Mouse (Mus musculus): ENCODE results near the gene 1700001P01Rik. TPM values are rescaled to one million over a fixed set of nuclear protein-coding genes. Genes with fewer than 3 reads are reported as not detected.

Gene 1700001P01Rik
- polyA plus RNA-seq, 1 experiment = not detected

DNA sequence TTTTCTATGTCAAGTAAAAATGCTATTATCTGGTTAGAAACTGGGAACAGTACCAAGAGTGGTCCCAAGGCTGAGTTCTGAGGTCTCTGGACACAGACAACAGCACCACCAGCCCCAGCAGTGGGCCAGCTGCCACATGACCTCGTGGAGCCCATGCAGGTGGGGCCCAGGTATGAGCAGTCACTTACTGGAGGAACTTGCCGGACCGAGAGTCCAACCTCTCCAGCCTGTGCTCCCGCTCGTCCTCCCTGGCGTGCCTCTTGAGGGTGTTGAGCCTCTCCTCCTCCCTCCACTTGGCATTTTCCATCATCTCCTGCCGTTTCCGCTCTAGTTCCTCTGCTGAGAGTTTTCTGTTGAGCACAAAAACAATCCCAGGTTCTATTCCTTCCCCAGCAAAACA lies 27.9 kb downstream of the 1700001P01Rik start:
- peaks cover 2% of the 10 kb centered on the region; the same call in 1 of the 2 replicates for H3K36me3 ChIP-seq (ENCODE audit: control insufficient read depth, insufficient read depth, low read length)
- H3K4me1 ChIP-seq (ENCODE audit: control insufficient read depth, insufficient read depth, low read length) = peaks cover 10% of the 10 kb centered on the region; the same call in 1 of the 2 replicates
- DNase-seq = no peak
- H3K4me3 ChIP-seq (ENCODE audit: insufficient read depth, low read depth, low read length) = no peak overlapping the region
- no peak overlapping the region for H3K27ac ChIP-seq (ENCODE audit: insufficient read depth, low read depth, low read length)
- no peak for TF ChIP-seq POLR2A (IDR thresholded peaks at IDR 0.05; ENCODE audit: low read depth, low read length)
- no peak for TF ChIP-seq CTCF (conservative IDR thresholded peaks at IDR 0.05; ENCODE audit: insufficient read depth, insufficient read length, low read depth, low read length)
- WGBS = 84% methylated on average over 8 of the region's 8 CpGs
- no peaks in the 10 kb centered on the region for H3K27me3 ChIP-seq (replicated peaks; ENCODE audit: control insufficient read depth, insufficient read depth, low read length)

DNA sequence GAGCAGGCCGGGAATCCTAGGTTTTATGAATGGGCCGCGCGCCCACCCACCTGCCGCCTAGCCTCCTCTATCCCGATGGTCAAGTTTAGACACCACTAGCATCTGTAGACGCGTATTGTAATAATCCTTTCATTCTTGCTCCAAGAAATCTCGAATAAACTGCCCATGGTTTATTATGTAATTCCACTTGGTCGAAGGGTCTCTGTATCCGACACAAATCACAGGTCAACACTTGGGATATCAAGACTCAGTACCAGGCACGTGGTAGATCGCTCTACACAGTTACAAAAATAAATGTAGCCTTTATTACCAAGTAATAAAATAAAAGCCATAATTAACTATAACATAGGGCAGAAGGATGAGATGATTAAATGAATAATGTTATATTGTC lies 30.4 kb downstream of the 1700001P01Rik start:
- WGBS = 7% methylated on average over 13 of the region's 13 CpGs
- Histone ChIP-seq H3K36me3 (ENCODE audit: control insufficient read depth, insufficient read depth, low read length) (peaks cover 2% of the 10 kb centered on the region; the same call in 1 of the 2 replicates), H3K27me3 (replicated peaks; ENCODE audit: control insufficient read depth, insufficient read depth, low read length) (no peaks in the 10 kb centered on the region), H3K4me1 (ENCODE audit: control insufficient read depth, insufficient read depth, low read length) (peaks cover 10% of the 10 kb centered on the region), H3K4me3 (ENCODE audit: insufficient read depth, low read depth, low read length) (peak overlapping the region; percentile 35; the same call in 1 of the 2 replicates), H3K27ac (ENCODE audit: insufficient read depth, low read depth, low read length) (no peak overlapping the region)
- no peak for TF ChIP-seq CTCF (conservative IDR thresholded peaks at IDR 0.05; ENCODE audit: insufficient read depth, insufficient read length, low read depth, low read length)
- no peak for TF ChIP-seq POLR2A (IDR thresholded peaks at IDR 0.05; ENCODE audit: low read depth, low read length)
- no peak for DNase-seq

DNA sequence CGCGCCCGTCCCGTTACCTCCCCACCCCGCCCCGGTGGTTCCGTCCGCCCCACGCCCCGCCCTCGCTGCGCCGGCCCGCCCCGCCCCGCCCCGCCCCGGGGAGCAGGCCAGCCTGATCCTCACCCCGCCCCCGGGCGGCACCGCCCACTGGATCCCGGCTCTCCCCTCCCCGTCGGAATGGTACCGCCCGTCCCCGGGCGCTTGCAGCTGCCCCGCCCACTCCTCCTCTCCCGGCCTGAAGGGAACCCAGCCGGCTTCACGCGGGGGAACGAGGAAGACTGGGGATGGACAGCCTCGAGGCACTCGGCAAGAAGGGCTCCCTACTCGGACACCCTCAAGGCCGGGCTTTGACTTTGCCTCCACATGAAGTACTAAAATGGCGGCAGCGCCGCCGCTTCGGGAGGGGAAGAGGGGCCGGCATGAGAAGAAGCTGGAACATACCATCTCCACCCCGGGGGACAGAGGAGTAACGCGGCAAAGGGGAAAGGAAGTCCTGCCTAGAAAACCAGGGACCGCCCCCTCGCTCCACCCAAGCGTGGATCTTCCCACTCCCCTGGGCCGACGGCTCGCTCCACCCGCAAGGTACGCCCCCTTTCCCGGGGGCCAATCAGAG lies 30.9 kb downstream of the 1700001P01Rik start:
- Histone ChIP-seq H3K36me3 (ENCODE audit: control insufficient read depth, insufficient read depth, low read length) (peaks cover 2% of the 10 kb centered on the region; the same call in 1 of the 2 replicates), H3K27ac (ENCODE audit: insufficient read depth, low read depth, low read length) (peak overlapping the region; percentile 100), H3K27me3 (replicated peaks; ENCODE audit: control insufficient read depth, insufficient read depth, low read length) (no peaks in the 10 kb centered on the region), H3K4me3 (ENCODE audit: insufficient read depth, low read depth, low read length) (peak overlapping the region; percentile 90), H3K4me1 (ENCODE audit: control insufficient read depth, insufficient read depth, low read length) (peaks cover 14% of the 10 kb centered on the region)
- DNase-seq = peak; percentile 99
- TF ChIP-seq POLR2A (IDR thresholded peaks at IDR 0.05; ENCODE audit: low read depth, low read length) (no peak), CTCF (conservative IDR thresholded peaks at IDR 0.05; ENCODE audit: insufficient read depth, insufficient read length, low read depth, low read length) (no peak)
- WGBS = 1% methylated on average over 57 of the region's 57 CpGs

DNA sequence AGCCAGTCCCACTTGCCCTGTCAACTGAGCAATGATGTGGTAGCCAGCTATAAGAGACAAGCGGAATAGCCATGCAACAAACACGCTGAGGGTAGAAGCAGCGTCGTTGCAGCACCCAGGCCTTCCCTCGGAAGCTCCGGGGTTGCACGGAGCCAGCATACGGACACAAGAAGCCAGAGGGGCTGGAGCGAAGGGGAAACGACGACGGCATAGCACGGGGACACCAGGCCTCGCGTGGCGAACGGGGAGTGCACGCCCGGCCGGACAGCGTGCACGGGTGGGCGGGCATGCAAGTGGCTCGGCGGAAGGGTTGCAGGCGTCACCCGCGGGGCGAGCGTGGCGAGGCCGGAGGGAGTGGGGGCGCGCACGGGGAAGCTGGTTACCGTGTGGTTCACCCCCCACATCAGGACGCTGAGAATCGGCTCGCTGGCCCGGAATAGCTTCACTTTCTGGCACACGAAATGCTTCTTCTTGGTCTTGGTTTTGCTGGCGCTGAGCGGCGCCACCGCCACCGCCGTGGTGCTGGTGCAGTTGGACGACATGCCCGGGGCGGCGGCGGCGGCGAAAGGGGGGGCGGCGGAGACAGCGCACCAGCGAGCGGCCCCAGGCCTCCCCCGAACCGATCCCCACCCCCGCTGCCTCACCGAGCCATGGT lies 31.5 kb downstream of the 1700001P01Rik start, which contains the start of gene Pip4k2b:
Gene Pip4k2b (minus strand): TSS at position 642 of the 655 bp plus-strand sequence.
- DNase-seq = no peak
- H3K36me3 ChIP-seq (ENCODE audit: control insufficient read depth, insufficient read depth, low read length) = no peaks in the 10 kb centered on the region
- peaks cover 14% of the 10 kb centered on the region for H3K4me1 ChIP-seq (ENCODE audit: control insufficient read depth, insufficient read depth, low read length)
- H3K27me3 ChIP-seq (replicated peaks; ENCODE audit: control insufficient read depth, insufficient read depth, low read length) = no peaks in the 10 kb centered on the region
- peak within 1 kb of the TSS; percentile 90 for H3K4me3 ChIP-seq (ENCODE audit: insufficient read depth, low read depth, low read length)
- no peak for TF ChIP-seq CTCF (conservative IDR thresholded peaks at IDR 0.05; ENCODE audit: insufficient read depth, insufficient read length, low read depth, low read length)
- peak; percentile 25 for TF ChIP-seq POLR2A (IDR thresholded peaks at IDR 0.05; ENCODE audit: low read depth, low read length)
- WGBS = under 1% methylated on average over 63 of the region's 63 CpGs
- peak within 1 kb of the TSS; percentile 100 for H3K27ac ChIP-seq (ENCODE audit: insufficient read depth, low read depth, low read length)

DNA sequence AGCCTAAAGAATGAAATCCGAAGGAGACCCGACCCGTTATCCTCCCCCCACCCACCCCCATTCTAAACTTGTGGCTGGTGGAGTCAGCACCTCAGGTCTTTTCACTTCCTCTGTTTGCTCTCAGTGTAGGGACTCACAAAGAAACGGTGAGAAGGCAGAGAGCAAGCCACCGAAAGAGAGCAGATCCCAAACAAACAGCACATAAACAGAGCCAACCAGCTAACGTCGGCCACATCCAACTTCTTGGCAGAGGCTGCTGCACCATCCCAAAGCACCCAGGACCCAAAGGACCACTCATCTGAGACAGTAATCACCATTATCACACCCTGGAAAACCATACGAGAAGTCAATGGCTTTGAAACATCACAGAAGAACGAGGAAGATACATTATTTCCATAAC lies 32.3 kb downstream of the 1700001P01Rik start:
- peaks cover 14% of the 10 kb centered on the region for H3K4me1 ChIP-seq (ENCODE audit: control insufficient read depth, insufficient read depth, low read length)
- no peak overlapping the region for H3K27ac ChIP-seq (ENCODE audit: insufficient read depth, low read depth, low read length)
- H3K36me3 ChIP-seq (ENCODE audit: control insufficient read depth, insufficient read depth, low read length) = no peaks in the 10 kb centered on the region
- no peaks in the 10 kb centered on the region for H3K27me3 ChIP-seq (replicated peaks; ENCODE audit: control insufficient read depth, insufficient read depth, low read length)
- WGBS = 22% methylated on average over 9 of the region's 9 CpGs
- TF ChIP-seq CTCF (conservative IDR thresholded peaks at IDR 0.05; ENCODE audit: insufficient read depth, insufficient read length, low read depth, low read length) (no peak), POLR2A (IDR thresholded peaks at IDR 0.05; ENCODE audit: low read depth, low read length) (no peak)
- H3K4me3 ChIP-seq (ENCODE audit: insufficient read depth, low read depth, low read length) = peak overlapping the region; percentile 58
- no peak for DNase-seq

DNA sequence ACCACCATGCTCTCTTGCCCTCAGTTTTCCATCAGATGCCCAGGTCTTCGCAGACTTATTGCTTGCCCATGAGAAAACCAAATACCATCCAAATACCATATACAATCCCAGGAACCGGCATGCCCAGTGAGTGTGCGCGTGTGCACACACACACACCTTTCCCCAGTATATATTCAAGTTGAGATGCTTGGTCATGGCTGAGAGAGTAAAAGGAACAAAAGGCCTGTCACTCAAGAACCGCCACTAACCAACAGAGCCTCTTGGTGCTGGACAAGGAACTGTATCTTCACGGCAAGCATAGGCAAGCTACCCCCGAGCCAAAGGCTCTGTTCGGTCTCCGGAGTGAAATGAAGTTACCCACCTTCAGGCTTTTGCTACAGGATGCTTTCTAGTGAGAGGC lies 33.1 kb downstream of the 1700001P01Rik start:
- H3K36me3 ChIP-seq (ENCODE audit: control insufficient read depth, insufficient read depth, low read length) = no peaks in the 10 kb centered on the region
- DNase-seq = no peak
- H3K4me3 ChIP-seq (ENCODE audit: insufficient read depth, low read depth, low read length) = no peak overlapping the region
- H3K4me1 ChIP-seq (ENCODE audit: control insufficient read depth, insufficient read depth, low read length) = peaks cover 14% of the 10 kb centered on the region
- no peak for TF ChIP-seq CTCF (conservative IDR thresholded peaks at IDR 0.05; ENCODE audit: insufficient read depth, insufficient read length, low read depth, low read length)
- no peak for TF ChIP-seq POLR2A (IDR thresholded peaks at IDR 0.05; ENCODE audit: low read depth, low read length)
- no peaks in the 10 kb centered on the region for H3K27me3 ChIP-seq (replicated peaks; ENCODE audit: control insufficient read depth, insufficient read depth, low read length)
- H3K27ac ChIP-seq (ENCODE audit: insufficient read depth, low read depth, low read length) = no peak overlapping the region
- 74% methylated on average over 9 of the region's 9 CpGs for WGBS

DNA sequence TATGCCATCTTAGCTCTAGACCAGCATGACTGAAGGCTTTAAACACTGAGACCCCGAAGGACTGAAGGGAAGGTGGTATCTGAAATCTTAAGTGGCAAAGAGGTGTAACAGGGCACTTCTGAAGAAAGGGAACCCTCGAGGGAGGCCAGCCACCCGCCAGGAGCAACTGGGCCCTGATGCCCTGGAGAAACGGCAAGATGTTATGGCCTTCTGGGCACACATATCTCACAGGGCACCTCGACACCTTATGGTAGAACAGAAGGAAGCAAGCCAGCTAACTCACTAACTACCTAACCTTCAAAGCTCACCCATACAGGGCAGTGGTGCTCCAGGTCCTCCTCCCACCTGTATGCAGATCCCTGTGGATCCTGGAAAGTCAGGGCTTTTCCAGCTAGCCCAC lies 33.6 kb downstream of the 1700001P01Rik start:
- no peak for DNase-seq
- peaks cover 14% of the 10 kb centered on the region for H3K4me1 ChIP-seq (ENCODE audit: control insufficient read depth, insufficient read depth, low read length)
- 88% methylated on average over 5 of the region's 5 CpGs for WGBS
- H3K4me3 ChIP-seq (ENCODE audit: insufficient read depth, low read depth, low read length) = no peak overlapping the region
- no peak overlapping the region for H3K27ac ChIP-seq (ENCODE audit: insufficient read depth, low read depth, low read length)
- TF ChIP-seq CTCF (conservative IDR thresholded peaks at IDR 0.05; ENCODE audit: insufficient read depth, insufficient read length, low read depth, low read length) = no peak
- no peak for TF ChIP-seq POLR2A (IDR thresholded peaks at IDR 0.05; ENCODE audit: low read depth, low read length)
- H3K36me3 ChIP-seq (ENCODE audit: control insufficient read depth, insufficient read depth, low read length) = no peaks in the 10 kb centered on the region
- no peaks in the 10 kb centered on the region for H3K27me3 ChIP-seq (replicated peaks; ENCODE audit: control insufficient read depth, insufficient read depth, low read length)

Data from kidney, adult 2 months (tissue).